Mouse (Mus musculus): ENCODE results near the gene Car11.

GRCm38 (mm10) chr7:45726419-45726818, 26.8 kb downstream of the Car11 start:
- no peak for TF ChIP-seq GATA1 (IDR thresholded peaks at IDR 0.05; ENCODE audit: borderline replicate concordance, low read length)
- no peak for TF ChIP-seq FLI1 (IDR thresholded peaks at IDR 0.05; ENCODE audit: low read length)

Data from megakaryocyte, embryonic 14.5 days (primary cell).